Mouse (Mus musculus) olfactory bulb, adult 2 months (tissue): ENCODE results near the gene S100a10.

ENCODE experiments used
- CTCF ChIP-seq: fragments of 200-500 bp; IDR thresholded peaks from 2 replicates; pipeline ENCODE4 v1.5.1; 2012; ENCODE audit warnings: low read depth, mild to moderate bottlenecking, low read length, moderate library complexity; ENCODE audit not compliant: insufficient read depth
- POLR2A ChIP-seq: fragments of 200-500 bp; IDR thresholded peaks from 2 replicates; pipeline ENCODE4 v1.6.1; 2012; ENCODE audit warnings: mild to moderate bottlenecking, low read depth, low read length, moderate library complexity; ENCODE audit not compliant: insufficient read depth

GRCm38 (mm10) chr3:93572058-93572791 is 17.3 kb downstream of the S100a10 start:
- no peak for TF ChIP-seq CTCF
- TF ChIP-seq POLR2A = no peak
